Mouse (Mus musculus): ENCODE data around the gene Mogat2. TPM values are rescaled to one million over a fixed set of nuclear protein-coding genes. Genes with fewer than 3 reads are reported as not detected.

Mogat2 gene
- polyA plus RNA-seq, 1 experiment: 652 TPM

DNA sequence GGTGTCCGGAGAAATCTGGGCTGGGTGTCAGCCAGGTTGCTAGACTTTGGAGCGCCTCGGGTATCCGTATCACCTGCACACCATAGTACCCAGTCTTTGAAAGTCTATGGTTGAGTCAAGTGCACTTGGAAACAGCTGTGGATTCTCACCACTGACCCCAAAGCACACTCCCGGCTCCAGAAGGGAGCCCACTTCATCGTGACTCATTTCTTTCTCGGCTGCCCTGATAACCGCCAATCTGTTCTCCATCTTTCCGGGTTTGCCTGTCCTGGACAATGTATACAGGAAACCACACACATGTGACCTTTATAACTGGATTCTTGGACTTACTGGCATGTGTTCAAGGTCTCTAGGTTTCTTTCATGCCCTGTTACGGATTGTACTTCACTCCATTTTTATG, 11.8 kb downstream of the Mogat2 start:
- 45% methylated on average over 10 of the region's 10 CpGs for WGBS
- peaks cover 47% of the 10 kb centered on the region for H3K36me3 ChIP-seq (ENCODE audit: control insufficient read depth, insufficient read depth, low read length)
- no peaks in the 10 kb centered on the region for H3K27me3 ChIP-seq (ENCODE audit: control insufficient read depth, insufficient read depth, low read length)
- peak overlapping the region; percentile 74 for H3K27ac ChIP-seq (ENCODE audit: insufficient read depth, low read depth, low read length)
- TF ChIP-seq CTCF (IDR thresholded peaks at IDR 0.05; ENCODE audit: extremely low read depth, insufficient read length, insufficient replicate concordance, low read depth, low read length) (no peak), POLR2A (IDR thresholded peaks at IDR 0.05; ENCODE audit: low read depth, low read length) (no peak)
- H3K4me1 ChIP-seq (ENCODE audit: control insufficient read depth, insufficient read depth, insufficient read length, low read length): peaks cover 48% of the 10 kb centered on the region
- peak overlapping the region; percentile 2; the same call in 1 of the 2 replicates for H3K4me3 ChIP-seq (ENCODE audit: low read depth, low read length)

DNA sequence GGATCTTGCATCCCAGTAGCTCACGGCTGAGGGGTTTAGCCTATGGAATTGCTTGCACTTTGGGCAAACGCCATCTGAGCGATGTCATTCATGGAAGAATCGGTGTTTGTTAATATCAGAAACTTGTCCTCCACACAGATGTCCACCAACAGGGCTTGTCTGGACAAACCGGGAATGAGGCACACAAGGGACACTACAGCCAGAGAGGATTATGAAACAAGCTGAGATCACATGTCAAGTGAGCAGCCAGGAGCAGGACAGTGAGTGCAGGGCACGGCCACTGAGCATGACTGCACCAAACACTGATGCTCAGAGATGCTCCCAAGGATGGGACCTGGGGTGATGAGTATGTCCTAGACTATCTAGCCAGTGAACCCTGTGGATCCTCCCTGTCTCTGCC, 13.0 kb downstream of the Mogat2 start:
- Histone ChIP-seq H3K27me3 (ENCODE audit: control insufficient read depth, insufficient read depth, low read length) (no peaks in the 10 kb centered on the region), H3K4me1 (ENCODE audit: control insufficient read depth, insufficient read depth, insufficient read length, low read length) (peaks cover 46% of the 10 kb centered on the region), H3K36me3 (ENCODE audit: control insufficient read depth, insufficient read depth, low read length) (peaks cover 51% of the 10 kb centered on the region), H3K27ac (ENCODE audit: insufficient read depth, low read depth, low read length) (peak overlapping the region; percentile 72), H3K4me3 (ENCODE audit: low read depth, low read length) (no peak overlapping the region)
- WGBS: 83% methylated on average over 6 of the region's 6 CpGs
- TF ChIP-seq POLR2A (IDR thresholded peaks at IDR 0.05; ENCODE audit: low read depth, low read length): no peak
- no peak for TF ChIP-seq CTCF (IDR thresholded peaks at IDR 0.05; ENCODE audit: extremely low read depth, insufficient read length, insufficient replicate concordance, low read depth, low read length)

DNA sequence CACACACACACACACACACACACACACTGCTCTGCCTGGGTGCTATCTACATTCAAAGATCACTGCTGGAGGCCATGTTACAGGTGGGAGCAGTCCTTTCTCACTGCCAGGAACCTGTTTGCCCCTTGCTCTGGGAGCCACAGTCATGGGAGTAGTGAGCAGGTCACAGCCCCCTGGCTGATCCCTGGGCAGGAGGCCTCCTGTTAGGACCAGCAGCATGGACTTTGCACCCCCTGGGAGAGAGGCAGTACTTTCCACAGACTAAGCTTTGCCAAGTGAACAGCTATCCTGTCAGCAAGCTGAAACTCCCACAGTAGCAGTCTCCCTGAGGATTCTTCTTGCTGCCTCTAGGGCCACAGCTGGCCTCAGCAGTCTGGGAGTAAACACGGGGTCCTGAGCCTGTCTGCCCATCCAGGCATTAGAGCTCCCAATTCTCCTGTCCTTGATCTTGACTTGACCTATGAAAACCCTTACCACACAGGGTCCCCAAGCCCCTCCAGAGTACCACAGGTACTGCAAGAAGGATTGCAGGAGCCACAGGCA, 13.7 kb downstream of the Mogat2 start:
- no peak overlapping the region for H3K4me3 ChIP-seq (ENCODE audit: low read depth, low read length)
- WGBS: 16% methylated on average over 1 of the region's 1 CpGs
- H3K36me3 ChIP-seq (ENCODE audit: control insufficient read depth, insufficient read depth, low read length): peaks cover 54% of the 10 kb centered on the region
- H3K27me3 ChIP-seq (ENCODE audit: control insufficient read depth, insufficient read depth, low read length): no peaks in the 10 kb centered on the region
- TF ChIP-seq POLR2A (IDR thresholded peaks at IDR 0.05; ENCODE audit: low read depth, low read length) (no peak), CTCF (IDR thresholded peaks at IDR 0.05; ENCODE audit: extremely low read depth, insufficient read length, insufficient replicate concordance, low read depth, low read length) (no peak)
- peak overlapping the region; percentile 72 for H3K27ac ChIP-seq (ENCODE audit: insufficient read depth, low read depth, low read length)
- H3K4me1 ChIP-seq (ENCODE audit: control insufficient read depth, insufficient read depth, insufficient read length, low read length): peaks cover 42% of the 10 kb centered on the region

DNA sequence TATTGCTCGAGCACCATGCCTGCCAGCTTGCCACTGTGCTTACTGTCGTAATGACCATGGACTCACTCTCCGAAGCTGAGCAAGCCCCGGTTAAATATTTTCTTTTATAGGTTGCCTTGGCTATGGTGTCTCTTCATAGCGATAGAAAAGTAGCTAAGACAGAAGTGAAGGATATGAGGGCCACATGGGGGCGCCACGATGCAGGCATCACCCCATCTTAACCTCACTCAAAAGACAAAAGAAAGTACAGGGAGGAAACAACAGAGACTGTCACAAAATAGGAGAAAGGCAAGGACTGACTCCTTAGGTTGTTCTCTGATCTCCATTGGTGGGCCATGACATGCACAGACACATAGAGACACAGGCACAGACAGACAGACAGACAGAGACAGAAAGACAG, 14.2 kb downstream of the Mogat2 start:
- 42% methylated on average over 7 of the region's 7 CpGs for WGBS
- H3K27ac ChIP-seq (ENCODE audit: insufficient read depth, low read depth, low read length): peak overlapping the region; percentile 72
- peaks cover 40% of the 10 kb centered on the region for H3K4me1 ChIP-seq (ENCODE audit: control insufficient read depth, insufficient read depth, insufficient read length, low read length)
- H3K27me3 ChIP-seq (ENCODE audit: control insufficient read depth, insufficient read depth, low read length): no peaks in the 10 kb centered on the region
- peaks cover 58% of the 10 kb centered on the region for H3K36me3 ChIP-seq (ENCODE audit: control insufficient read depth, insufficient read depth, low read length)
- no peak overlapping the region for H3K4me3 ChIP-seq (ENCODE audit: low read depth, low read length)
- peak; percentile 47; the same call in 1 of the 2 replicates for TF ChIP-seq CTCF (IDR thresholded peaks at IDR 0.05; ENCODE audit: extremely low read depth, insufficient read length, insufficient replicate concordance, low read depth, low read length)
- TF ChIP-seq POLR2A (IDR thresholded peaks at IDR 0.05; ENCODE audit: low read depth, low read length): no peak

- H3K27ac ChIP-seq (ENCODE audit: insufficient read depth, low read depth, low read length): peak overlapping the region; percentile 50
- WGBS: 65% methylated on average over 3 of the region's 3 CpGs
- H3K27me3 ChIP-seq (ENCODE audit: control insufficient read depth, insufficient read depth, low read length): no peaks in the 10 kb centered on the region
- TF ChIP-seq CTCF (IDR thresholded peaks at IDR 0.05; ENCODE audit: extremely low read depth, insufficient read length, insufficient replicate concordance, low read depth, low read length) (no peak), POLR2A (IDR thresholded peaks at IDR 0.05; ENCODE audit: low read depth, low read length) (no peak)
- peaks cover 27% of the 10 kb centered on the region for H3K36me3 ChIP-seq (ENCODE audit: control insufficient read depth, insufficient read depth, low read length)
- H3K4me3 ChIP-seq (ENCODE audit: low read depth, low read length): no peak overlapping the region
- H3K4me1 ChIP-seq (ENCODE audit: control insufficient read depth, insufficient read depth, insufficient read length, low read length): peaks cover 37% of the 10 kb centered on the region
These were observed 20.9 kb downstream of the Mogat2 start for GRCm38 (mm10) chr7:99217338-99218074.

GRCm38 (mm10) chr7:99215347-99215855, 23.0 kb downstream of the Mogat2 start:
- WGBS: 22% methylated on average over 8 of the region's 8 CpGs
- peaks cover 16% of the 10 kb centered on the region for H3K36me3 ChIP-seq (ENCODE audit: control insufficient read depth, insufficient read depth, low read length)
- no peak for TF ChIP-seq POLR2A (IDR thresholded peaks at IDR 0.05; ENCODE audit: low read depth, low read length)
- no peak for TF ChIP-seq CTCF (IDR thresholded peaks at IDR 0.05; ENCODE audit: extremely low read depth, insufficient read length, insufficient replicate concordance, low read depth, low read length)
- peak overlapping the region; percentile 96 for H3K27ac ChIP-seq (ENCODE audit: insufficient read depth, low read depth, low read length)
- H3K27me3 ChIP-seq (ENCODE audit: control insufficient read depth, insufficient read depth, low read length): no peaks in the 10 kb centered on the region
- peaks cover 37% of the 10 kb centered on the region for H3K4me1 ChIP-seq (ENCODE audit: control insufficient read depth, insufficient read depth, insufficient read length, low read length)
- peak overlapping the region; percentile 12 for H3K4me3 ChIP-seq (ENCODE audit: low read depth, low read length)

GRCm38 (mm10) chr7:99214621-99215185, 23.7 kb downstream of the Mogat2 start:
- Histone ChIP-seq H3K27ac (ENCODE audit: insufficient read depth, low read depth, low read length) (peak overlapping the region; percentile 96), H3K27me3 (ENCODE audit: control insufficient read depth, insufficient read depth, low read length) (no peaks in the 10 kb centered on the region), H3K36me3 (ENCODE audit: control insufficient read depth, insufficient read depth, low read length) (peaks cover 12% of the 10 kb centered on the region), H3K4me3 (ENCODE audit: low read depth, low read length) (peak overlapping the region; percentile 12; the same call in 1 of the 2 replicates), H3K4me1 (ENCODE audit: control insufficient read depth, insufficient read depth, insufficient read length, low read length) (peaks cover 37% of the 10 kb centered on the region)
- TF ChIP-seq POLR2A (IDR thresholded peaks at IDR 0.05; ENCODE audit: low read depth, low read length): 0 out of 2 replicates have a peak, but pooled peaks have one; percentile 15
- no peak for TF ChIP-seq CTCF (IDR thresholded peaks at IDR 0.05; ENCODE audit: extremely low read depth, insufficient read length, insufficient replicate concordance, low read depth, low read length)
- WGBS: 42% methylated on average over 10 of the region's 10 CpGs
